Mouse (Mus musculus) kidney, embryonic 16.5 days (tissue): ENCODE measurements around the gene Il22ra1. TPM values are rescaled to one million over a fixed set of nuclear protein-coding genes. Genes with fewer than 3 reads are reported as not detected.

Experiments
- polyA plus RNA-seq: library from polyadenylated mRNA; unstranded; fragments of >200 nt; fragmentation: Nextera tagmentation; extraction: Ambion mirVana; gene quantifications from 2 replicates; pipeline ENCODE4 v1.2.1, GENCODE M21; 2015

Il22ra1 gene
- polyA plus RNA-seq, 1 experiment from 2014 or later, result 0.11 TPM

Other genes with a start within 250 kb of the Il22ra1 start
- gene Stpg1, start 233.4 kb upstream of the Il22ra1 start, polyA plus RNA-seq, result 0.84 and 1.1 TPM in 2 replicates
- 4.3 and 7.1 TPM in 2 replicates for gene Nipal3, start 233.1 kb upstream of the Il22ra1 start, polyA plus RNA-seq
- gene Grhl3, start 154.5 kb upstream of the Il22ra1 start, polyA plus RNA-seq, result 3.6 and 4.9 TPM in 2 replicates
- 1.0 and 1.4 TPM in 2 replicates for gene Ifnlr1, start 41.9 kb upstream of the Il22ra1 start, polyA plus RNA-seq
- gene Myom3, start 31.5 kb downstream of the Il22ra1 start, polyA plus RNA-seq, result 0.76 and 0.86 TPM in 2 replicates
- 242 and 253 TPM in 2 replicates for gene Srsf10, start 127.6 kb downstream of the Il22ra1 start, polyA plus RNA-seq
- gene Pnrc2, start 145.7 kb downstream of the Il22ra1 start, polyA plus RNA-seq, result 211 and 212 TPM in 2 replicates
- gene Cnr2, start 167.2 kb downstream of the Il22ra1 start, polyA plus RNA-seq, result 1.0 and 1.1 TPM in 2 replicates
- gene Fuca1, start 192.6 kb downstream of the Il22ra1 start, polyA plus RNA-seq, result 89.1 and 89.4 TPM in 2 replicates
- gene Hmgcl, start 218.3 kb downstream of the Il22ra1 start, polyA plus RNA-seq, result 86.5 and 93.2 TPM in 2 replicates
- 40.6 and 40.7 TPM in 2 replicates for gene Gale, start 235.6 kb downstream of the Il22ra1 start, polyA plus RNA-seq
- 143 and 147 TPM in 2 replicates for gene Lypla2, start 244.5 kb downstream of the Il22ra1 start, polyA plus RNA-seq